Mouse (Mus musculus) forebrain, embryonic 13.5 days (tissue): Measurements from ENCODE around the gene Lmo7. TPM values are rescaled to one million over a fixed set of nuclear protein-coding genes. Genes with fewer than 3 reads are reported as not detected.

ENCODE experiments used
- ATAC-seq: fragments of 200-750 bp; cut with Nextera tagmentation; 2 replicates; pipeline ENCODE4 v1.8.0; 2017
- H3K27ac ChIP-seq: fragments of 300-500 bp; sonication (generic); 2 replicates; pipeline ENCODE4 v1.5.1; 2015; ENCODE audit warnings: inconsistent platforms, mild to moderate bottlenecking, moderate library complexity
- H3K27me3 ChIP-seq: fragments of 300-500 bp; sonication (generic); 2 replicates; pipeline ENCODE4 v1.6.1; 2015; ENCODE audit warnings: mild to moderate bottlenecking, inconsistent platforms
- H3K36me3 ChIP-seq: fragments of 300-500 bp; sonication (generic); 2 replicates; pipeline ENCODE4 v1.6.1; 2015; ENCODE audit warnings: mild to moderate bottlenecking, inconsistent platforms; ENCODE audit not compliant: poor library complexity, severe bottlenecking
- H3K4me1 ChIP-seq: fragments of 300-500 bp; sonication (generic); 2 replicates; pipeline ENCODE4 v1.6.1; 2015; ENCODE audit warnings: inconsistent platforms
- H3K4me2 ChIP-seq: fragments of 300-500 bp; sonication (generic); 2 replicates; pipeline ENCODE4 v1.6.1; 2015; ENCODE audit warnings: inconsistent platforms, mild to moderate bottlenecking, moderate library complexity
- H3K4me3 ChIP-seq: fragments of 300-500 bp; sonication (generic); 2 replicates; pipeline ENCODE4 v1.5.1; 2015; ENCODE audit warnings: mild to moderate bottlenecking, inconsistent platforms
- H3K9ac ChIP-seq: fragments of 300-500 bp; sonication (generic); 2 replicates; pipeline ENCODE4 v1.6.1; 2015; ENCODE audit warnings: mild to moderate bottlenecking, inconsistent platforms
- H3K9me3 ChIP-seq: fragments of 300-500 bp; sonication (generic); replicated peaks from 2 replicates; pipeline ENCODE4 v1.6.1; 2016; ENCODE audit warnings: inconsistent platforms
- WGBS: fragments of 180-500 bp; shearing (Covaris S2); methylation state at CpG from one replicate; pipeline ENCODE4 v1.1.7; 2015; 5-methylcytosine and 5-hydroxymethylcytosine counted together
- polyA plus RNA-seq: library from polyadenylated mRNA; unstranded; fragments of >200 nt; fragmentation: Nextera tagmentation; extraction: Ambion mirVana; gene quantifications from 2 replicates; pipeline ENCODE4 v1.2.1, GENCODE M21; 2015

Lmo7 gene
- polyA plus RNA-seq, 1 experiment from 2014 or later, result 2.1 TPM

DNA sequence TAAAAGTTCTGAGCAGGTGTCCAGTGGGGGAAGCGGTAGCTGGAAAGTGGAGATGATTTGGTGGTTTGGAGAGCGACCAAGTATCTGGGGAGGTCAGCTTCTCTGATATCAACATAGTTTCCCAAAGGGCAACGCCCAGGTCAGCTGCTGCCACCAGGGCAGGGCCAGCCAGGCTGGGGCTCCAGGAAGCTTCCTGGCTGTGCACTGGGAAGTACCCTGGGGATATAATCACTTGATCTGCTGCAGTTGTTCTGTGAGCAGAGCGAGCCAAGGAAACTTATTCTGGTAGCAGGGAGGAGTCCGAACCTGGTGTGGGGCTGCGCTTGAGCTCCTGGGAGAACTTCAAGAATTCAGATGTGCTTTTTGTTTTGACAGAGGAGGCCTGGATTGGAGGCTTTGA lies 139.4 kb downstream of the Lmo7 start:
- H3K27ac ChIP-seq, result no peak overlapping the region
- no peak overlapping the region for H3K4me2 ChIP-seq
- H3K4me1 ChIP-seq, result no peaks in the 10 kb centered on the region
- 82% methylated on average over 6 of the region's 6 CpGs for WGBS
- H3K27me3 ChIP-seq, result no peaks in the 10 kb centered on the region
- no peaks in the 10 kb centered on the region for H3K9me3 ChIP-seq
- ATAC-seq, result no peak
- no peak overlapping the region for H3K9ac ChIP-seq
- no peak overlapping the region for H3K4me3 ChIP-seq
- no peaks in the 10 kb centered on the region for H3K36me3 ChIP-seq

DNA sequence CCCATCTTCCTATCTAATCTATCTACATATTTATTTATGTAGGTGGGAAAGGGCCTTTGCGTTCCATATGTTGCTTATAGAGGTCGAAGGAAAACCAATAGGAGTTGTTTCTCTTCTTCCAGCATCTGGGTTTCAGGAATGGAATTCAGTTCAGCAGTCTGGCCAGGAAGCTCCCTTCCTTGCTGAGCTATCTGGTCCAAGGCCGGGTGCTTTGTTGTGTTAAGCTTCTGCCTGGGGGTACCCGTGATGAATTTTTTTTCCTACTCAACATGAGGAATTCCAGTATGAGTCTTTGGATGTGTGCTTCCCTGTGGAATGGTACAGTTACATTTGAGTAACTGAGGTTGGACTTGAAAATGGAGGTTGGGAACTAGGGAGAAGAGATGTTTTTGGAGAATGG lies 139.9 kb downstream of the Lmo7 start:
- WGBS, result 87% methylated on average over 4 of the region's 4 CpGs

DNA sequence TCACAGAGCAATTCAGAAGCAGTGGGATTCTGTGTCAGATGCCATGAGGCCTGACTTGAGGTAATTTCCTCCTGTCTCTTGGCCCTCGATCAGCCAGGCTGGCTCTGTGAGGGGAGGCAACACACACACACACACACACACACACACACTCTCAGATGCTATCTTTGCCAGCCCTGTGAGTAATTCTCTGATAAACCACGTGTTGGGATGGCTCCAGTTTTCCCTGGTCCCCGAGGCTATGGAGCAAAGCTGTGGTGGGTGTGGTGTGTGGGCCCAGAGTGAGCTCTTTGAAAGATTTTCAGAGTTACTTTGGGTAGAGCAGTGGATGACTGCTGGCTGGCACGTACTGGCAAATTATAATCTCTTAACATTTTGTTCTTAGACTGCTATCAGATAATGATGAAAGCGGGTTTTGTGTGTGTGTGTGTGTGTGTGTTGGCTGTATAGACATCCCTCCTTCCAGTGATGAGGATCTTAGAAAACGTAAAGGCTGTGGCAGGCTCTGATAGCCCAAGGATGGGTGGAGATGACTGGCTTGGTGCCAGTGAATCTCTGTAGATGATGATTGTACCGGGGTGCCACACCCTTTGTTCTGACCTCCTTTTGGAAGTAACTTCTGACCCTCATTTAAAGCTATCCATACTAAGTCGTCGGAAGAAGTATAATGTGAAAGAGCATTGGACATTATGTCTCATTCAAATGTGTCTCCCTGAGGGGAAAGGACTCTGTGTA lies 140.6 kb downstream of the Lmo7 start:
- no peaks in the 10 kb centered on the region for H3K27me3 ChIP-seq
- ATAC-seq, result no peak
- H3K4me3 ChIP-seq, result no peak overlapping the region
- no peaks in the 10 kb centered on the region for H3K4me1 ChIP-seq
- no peak overlapping the region for H3K4me2 ChIP-seq
- WGBS, result 77% methylated on average over 9 of the region's 9 CpGs
- H3K36me3 ChIP-seq, result no peaks in the 10 kb centered on the region
- no peaks in the 10 kb centered on the region for H3K9me3 ChIP-seq
- no peak overlapping the region for H3K27ac ChIP-seq
- no peak overlapping the region for H3K9ac ChIP-seq

More for the DNA sequence above, 139.9 kb downstream of the Lmo7 start:
- H3K27me3 ChIP-seq, result no peaks in the 10 kb centered on the region
- no peak for ATAC-seq
- H3K36me3 ChIP-seq, result no peaks in the 10 kb centered on the region
- no peak overlapping the region for H3K27ac ChIP-seq
- no peak overlapping the region for H3K4me2 ChIP-seq
- no peak overlapping the region for H3K9ac ChIP-seq
- H3K4me3 ChIP-seq, result no peak overlapping the region
- H3K4me1 ChIP-seq, result no peaks in the 10 kb centered on the region
- H3K9me3 ChIP-seq, result no peaks in the 10 kb centered on the region

DNA sequence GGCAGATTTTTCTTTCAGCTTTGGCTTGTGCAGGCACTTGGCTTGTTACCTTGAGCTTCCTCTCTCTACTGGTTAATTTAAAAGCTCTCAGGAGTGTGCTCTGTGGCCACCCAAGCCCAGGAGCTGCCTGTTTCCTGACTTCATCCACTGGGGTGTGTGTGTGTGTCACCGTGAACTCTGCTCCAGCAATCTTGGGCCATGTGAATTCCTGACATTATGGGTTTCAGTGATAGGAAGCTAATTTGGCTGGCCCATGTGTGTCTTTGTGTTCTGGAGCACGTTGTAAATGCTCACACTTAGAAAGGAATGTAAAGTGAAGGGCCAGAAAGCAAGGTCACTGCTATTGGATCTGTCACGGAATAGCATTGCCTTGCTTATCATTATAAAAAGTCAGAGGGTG lies 143.1 kb downstream of the Lmo7 start:
- Histone ChIP-seq H3K36me3 (no peaks in the 10 kb centered on the region), H3K4me3 (no peak overlapping the region), H3K27ac (no peak overlapping the region), H3K9ac (no peak overlapping the region), H3K9me3 (no peaks in the 10 kb centered on the region), H3K4me1 (no peaks in the 10 kb centered on the region), H3K27me3 (no peaks in the 10 kb centered on the region), H3K4me2 (no peak overlapping the region)
- 74% methylated on average over 3 of the region's 3 CpGs for WGBS
- ATAC-seq, result no peak

DNA sequence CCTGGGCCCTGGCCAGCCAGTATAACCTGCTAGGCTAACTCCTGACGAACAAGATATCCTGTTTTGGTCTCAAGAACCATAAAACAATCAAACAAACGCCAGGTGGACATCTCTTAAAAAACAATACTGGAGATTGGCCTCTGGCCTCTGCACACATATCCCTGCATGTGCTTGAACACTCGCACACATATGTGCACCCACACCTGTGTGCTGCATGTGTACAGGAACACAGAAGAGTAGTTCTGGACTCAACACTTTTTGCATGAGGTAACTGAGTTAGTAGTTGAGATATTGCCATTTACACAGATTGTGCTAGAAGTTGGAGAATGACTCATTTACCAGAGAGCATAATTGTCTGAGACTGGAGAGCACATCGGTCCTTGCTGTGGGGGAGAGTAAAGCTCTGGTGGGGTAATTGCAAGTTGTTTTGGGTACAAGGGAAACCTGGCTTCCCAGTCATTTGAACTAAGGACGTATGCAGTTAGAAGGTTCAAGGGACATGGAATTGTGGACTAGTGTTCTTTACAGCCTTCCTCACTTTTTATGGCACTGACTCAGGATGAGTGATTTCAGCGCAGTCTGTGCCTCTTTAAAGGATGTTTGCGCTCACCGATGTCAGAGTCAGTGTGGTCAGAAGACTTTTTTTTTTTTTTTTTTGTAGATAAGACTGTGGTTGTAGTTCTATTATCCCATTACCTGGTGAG lies 148.7 kb downstream of the Lmo7 start:
- Histone ChIP-seq H3K4me1 (no peaks in the 10 kb centered on the region), H3K36me3 (no peaks in the 10 kb centered on the region), H3K27ac (no peak overlapping the region), H3K4me3 (no peak overlapping the region), H3K27me3 (no peaks in the 10 kb centered on the region), H3K4me2 (no peak overlapping the region), H3K9me3 (no peaks in the 10 kb centered on the region), H3K9ac (no peak overlapping the region)
- ATAC-seq, result no peak
- 84% methylated on average over 8 of the region's 8 CpGs for WGBS

DNA sequence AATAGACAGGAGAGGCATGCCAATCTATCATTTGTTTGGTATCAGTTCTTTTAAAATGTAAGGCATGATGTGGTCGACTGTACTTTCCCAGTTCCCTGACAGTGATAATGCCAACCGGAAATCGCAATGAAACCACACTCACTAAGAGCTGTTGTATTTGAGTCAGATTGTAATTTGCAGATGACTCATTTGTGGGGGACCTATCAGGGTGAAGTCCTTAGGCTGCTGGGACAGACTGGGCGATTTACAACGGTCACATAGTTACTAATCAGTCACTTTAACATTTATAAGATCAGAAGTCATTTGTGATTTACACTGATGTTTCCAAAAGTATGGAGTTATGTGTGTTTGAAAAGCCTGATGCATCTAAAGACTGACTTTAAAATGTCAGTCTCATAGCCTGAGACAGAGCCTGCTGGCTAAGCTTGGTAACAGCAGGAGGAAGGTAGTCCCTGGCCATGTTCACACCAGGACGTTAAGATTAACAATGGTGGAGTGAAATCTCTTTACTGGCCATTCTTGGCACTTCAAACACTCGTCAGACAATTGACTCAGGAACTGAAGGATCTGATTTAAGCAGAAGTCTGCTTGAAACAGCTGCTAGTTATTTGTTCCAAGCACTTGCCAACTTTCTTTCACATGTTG lies 149.4 kb downstream of the Lmo7 start:
- Histone ChIP-seq H3K9me3 (no peaks in the 10 kb centered on the region), H3K27me3 (no peaks in the 10 kb centered on the region), H3K27ac (no peak overlapping the region), H3K9ac (no peak overlapping the region), H3K4me1 (no peaks in the 10 kb centered on the region), H3K36me3 (no peaks in the 10 kb centered on the region), H3K4me2 (no peak overlapping the region), H3K4me3 (no peak overlapping the region)
- 42% methylated on average over 7 of the region's 7 CpGs for WGBS
- ATAC-seq, result no peak

DNA sequence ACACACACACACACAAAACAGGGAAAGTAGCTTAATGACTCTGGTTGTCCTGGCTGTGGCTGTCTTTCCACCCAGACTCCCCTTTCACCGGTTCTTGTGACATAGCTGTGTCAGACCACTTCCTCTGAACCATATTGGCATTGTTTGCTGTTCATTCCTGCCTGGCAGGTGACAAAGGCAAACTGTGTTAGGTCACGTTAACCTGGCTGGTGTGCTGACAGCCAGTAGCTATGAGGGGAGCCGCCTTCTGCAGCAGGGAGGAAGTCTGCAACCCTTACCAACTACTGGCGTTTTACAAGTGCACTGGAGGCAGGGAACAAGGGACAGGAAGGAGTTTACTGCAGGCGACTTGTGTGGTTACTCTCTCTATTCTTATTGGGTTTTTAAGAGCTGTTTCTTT lies 153.2 kb downstream of the Lmo7 start:
- no peak for ATAC-seq
- H3K27me3 ChIP-seq, result no peaks in the 10 kb centered on the region
- no peaks in the 10 kb centered on the region for H3K9me3 ChIP-seq
- H3K4me3 ChIP-seq, result no peak overlapping the region
- no peak overlapping the region for H3K27ac ChIP-seq
- H3K36me3 ChIP-seq, result no peaks in the 10 kb centered on the region
- H3K4me1 ChIP-seq, result no peaks in the 10 kb centered on the region
- 47% methylated on average over 5 of the region's 5 CpGs for whole genome bisulfite sequencing
- no peak overlapping the region for H3K4me2 ChIP-seq
- H3K9ac ChIP-seq, result no peak overlapping the region

DNA sequence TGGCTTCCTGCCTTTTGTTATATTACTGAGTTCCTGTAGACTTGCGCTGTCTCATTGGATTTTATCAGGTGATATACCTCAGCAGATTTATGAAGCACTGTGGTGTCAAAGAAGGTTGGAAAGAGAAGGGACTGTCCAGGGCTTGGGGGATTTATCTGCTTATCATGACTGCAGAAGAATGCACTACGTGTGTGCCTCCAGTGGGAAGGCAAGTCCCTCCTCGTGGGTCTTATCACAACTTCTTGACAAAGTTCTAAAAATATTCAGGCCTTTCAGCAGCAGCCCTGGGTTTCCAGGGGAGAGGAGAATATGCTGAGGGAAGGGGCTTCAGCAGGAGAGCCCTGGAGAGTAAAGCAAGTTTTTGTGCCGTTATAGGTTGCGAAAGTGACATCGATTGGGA lies 154.0 kb downstream of the Lmo7 start:
- H3K9ac ChIP-seq, result no peak overlapping the region
- 94% methylated on average over 6 of the region's 6 CpGs for WGBS
- H3K27me3 ChIP-seq, result no peaks in the 10 kb centered on the region
- no peaks in the 10 kb centered on the region for H3K9me3 ChIP-seq
- H3K4me3 ChIP-seq, result no peak overlapping the region
- no peak for ATAC-seq
- no peaks in the 10 kb centered on the region for H3K4me1 ChIP-seq
- H3K27ac ChIP-seq, result no peak overlapping the region
- H3K4me2 ChIP-seq, result no peak overlapping the region
- no peaks in the 10 kb centered on the region for H3K36me3 ChIP-seq

DNA sequence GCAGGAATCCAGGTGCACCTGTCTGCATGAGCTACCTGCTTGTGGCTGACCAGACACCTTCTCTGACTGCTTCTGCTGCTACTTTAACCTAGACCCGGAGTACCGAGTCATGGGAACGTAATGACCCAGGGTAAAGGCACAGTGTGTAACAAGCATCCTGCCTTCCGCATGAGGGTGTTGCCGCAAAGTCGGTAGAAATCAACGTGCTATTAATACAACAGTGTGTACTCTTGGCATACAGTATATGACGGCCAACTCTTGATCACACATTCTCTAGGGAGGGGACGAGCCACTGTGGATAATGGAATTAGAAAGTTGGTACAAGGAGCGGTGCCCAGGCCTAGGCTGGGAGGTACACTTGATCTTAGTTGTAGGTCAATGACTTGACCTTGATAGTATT lies 156.6 kb downstream of the Lmo7 start:
- Histone ChIP-seq H3K36me3 (no peaks in the 10 kb centered on the region), H3K27ac (no peak overlapping the region), H3K9ac (no peak overlapping the region), H3K4me2 (no peak overlapping the region), H3K9me3 (no peaks in the 10 kb centered on the region), H3K4me1 (no peaks in the 10 kb centered on the region), H3K27me3 (no peaks in the 10 kb centered on the region), H3K4me3 (no peak overlapping the region)
- 97% methylated on average over 10 of the region's 10 CpGs for WGBS
- no peak for ATAC-seq

DNA sequence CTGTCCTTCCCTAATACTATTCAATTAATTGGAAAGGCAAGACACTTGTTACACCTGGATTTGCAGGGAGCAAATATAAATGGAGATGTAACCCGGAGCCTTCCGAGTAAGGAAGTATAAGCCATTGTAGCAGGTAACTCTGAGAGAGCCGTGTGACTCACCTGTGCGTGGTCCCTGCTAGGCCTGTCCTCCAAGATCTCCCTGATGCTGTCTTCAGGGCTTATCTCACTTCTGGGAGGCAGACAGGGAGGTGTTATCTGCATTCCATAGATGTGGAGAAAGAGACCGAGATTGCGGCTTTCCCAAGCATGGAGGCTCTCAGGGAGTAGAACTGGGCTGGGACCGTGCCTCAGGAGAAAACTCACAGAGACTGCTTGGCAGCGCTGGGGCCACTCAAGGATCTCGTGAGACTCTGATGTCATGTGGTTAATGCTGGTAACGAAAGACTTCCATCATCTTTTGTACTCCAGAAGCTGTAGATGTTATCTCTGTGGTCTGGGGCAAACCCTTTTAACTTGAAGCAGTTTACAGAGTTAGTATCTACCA lies 162.2 kb downstream of the Lmo7 start:
- WGBS, result 89% methylated on average over 10 of the region's 10 CpGs
- Histone ChIP-seq H3K9me3 (no peaks in the 10 kb centered on the region), H3K4me2 (no peak overlapping the region), H3K36me3 (no peaks in the 10 kb centered on the region), H3K4me1 (no peaks in the 10 kb centered on the region), H3K9ac (no peak overlapping the region), H3K4me3 (no peak overlapping the region), H3K27me3 (no peaks in the 10 kb centered on the region), H3K27ac (no peak overlapping the region)
- ATAC-seq, result no peak

DNA sequence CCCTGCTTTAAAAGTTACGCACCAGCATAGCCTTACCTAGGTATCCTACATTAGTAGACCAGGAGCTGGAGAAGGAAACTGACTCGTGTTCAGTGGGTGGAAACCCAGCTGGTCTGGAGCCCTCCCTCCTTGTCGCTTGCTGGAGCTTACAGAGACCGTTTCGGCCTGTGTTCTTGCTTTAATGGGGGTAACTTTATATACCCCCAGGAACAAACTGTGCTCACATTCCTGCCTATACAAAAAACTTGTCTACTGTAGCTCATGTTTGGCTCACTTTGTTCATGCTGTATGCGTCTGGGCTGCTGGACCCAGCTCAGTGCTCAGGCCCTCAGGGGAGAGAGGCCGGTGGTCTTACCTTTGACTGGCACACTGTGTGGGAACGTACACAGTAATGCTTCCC lies 162.7 kb downstream of the Lmo7 start:
- Histone ChIP-seq H3K4me3 (no peak overlapping the region), H3K27ac (no peak overlapping the region), H3K4me1 (no peaks in the 10 kb centered on the region), H3K9ac (no peak overlapping the region), H3K9me3 (no peaks in the 10 kb centered on the region), H3K27me3 (no peaks in the 10 kb centered on the region), H3K36me3 (no peaks in the 10 kb centered on the region), H3K4me2 (no peak overlapping the region)
- WGBS, result 87% methylated on average over 8 of the region's 8 CpGs
- ATAC-seq, result no peak

DNA sequence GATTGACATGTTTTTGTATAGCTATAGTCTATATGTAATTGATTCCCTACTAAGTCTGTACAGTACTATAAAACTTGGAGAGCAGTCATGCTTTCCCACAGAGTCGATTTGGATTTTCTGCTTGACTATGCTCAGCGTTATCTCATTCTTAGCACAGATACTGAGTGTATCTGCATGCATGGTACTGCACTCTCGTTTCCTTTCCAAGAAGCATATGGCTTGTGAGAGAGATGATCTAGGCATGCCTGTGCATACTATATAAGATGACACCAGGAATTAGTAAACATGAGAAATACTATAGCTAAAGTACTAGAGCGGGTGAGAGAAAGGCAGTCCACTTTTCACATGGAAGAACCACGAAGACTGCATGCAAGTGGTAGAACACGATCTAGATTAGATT lies 163.5 kb downstream of the Lmo7 start:
- 94% methylated on average over 6 of the region's 6 CpGs for WGBS
- no peaks in the 10 kb centered on the region for H3K4me1 ChIP-seq
- no peaks in the 10 kb centered on the region for H3K9me3 ChIP-seq
- ATAC-seq, result no peak
- no peaks in the 10 kb centered on the region for H3K36me3 ChIP-seq
- no peaks in the 10 kb centered on the region for H3K27me3 ChIP-seq
- no peak overlapping the region for H3K4me3 ChIP-seq
- no peak overlapping the region for H3K4me2 ChIP-seq
- H3K27ac ChIP-seq, result no peak overlapping the region
- H3K9ac ChIP-seq, result no peak overlapping the region
